Mouse (Mus musculus): ENCODE measurements around the gene Htra2.

Gene Htra2

DNA sequence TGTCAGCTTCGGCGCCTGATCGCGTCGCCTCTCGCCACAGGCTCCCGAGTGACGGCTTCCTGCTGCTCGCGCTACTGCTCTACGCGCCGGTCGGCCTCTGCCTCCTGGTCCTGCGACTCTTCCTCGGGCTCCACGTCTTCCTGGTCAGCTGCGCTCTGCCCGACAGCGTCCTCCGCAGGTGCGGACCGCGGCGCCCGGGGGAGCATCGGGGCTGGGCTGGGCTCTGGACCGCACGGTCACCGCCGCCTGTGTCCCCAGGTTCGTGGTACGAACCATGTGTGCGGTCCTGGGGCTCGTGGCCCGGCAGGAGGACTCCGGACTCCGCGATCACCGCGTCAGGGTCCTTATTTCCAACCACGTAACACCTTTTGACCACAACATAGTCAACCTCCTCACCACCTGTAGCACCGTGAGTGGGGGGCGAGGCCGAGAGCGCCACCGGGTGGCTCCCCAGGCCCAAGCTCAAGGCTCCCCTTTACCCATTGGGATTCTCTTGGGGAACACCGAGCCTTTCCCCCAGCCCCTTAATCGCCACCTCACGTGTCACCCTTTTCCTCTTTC is at the start of gene Htra2:
Gene Htra2, minus strand, starts transcription at position 403 of the 561 bp plus-strand sequence.
- no peak for DNase-seq (ENCODE audit: low read depth)

DNA sequence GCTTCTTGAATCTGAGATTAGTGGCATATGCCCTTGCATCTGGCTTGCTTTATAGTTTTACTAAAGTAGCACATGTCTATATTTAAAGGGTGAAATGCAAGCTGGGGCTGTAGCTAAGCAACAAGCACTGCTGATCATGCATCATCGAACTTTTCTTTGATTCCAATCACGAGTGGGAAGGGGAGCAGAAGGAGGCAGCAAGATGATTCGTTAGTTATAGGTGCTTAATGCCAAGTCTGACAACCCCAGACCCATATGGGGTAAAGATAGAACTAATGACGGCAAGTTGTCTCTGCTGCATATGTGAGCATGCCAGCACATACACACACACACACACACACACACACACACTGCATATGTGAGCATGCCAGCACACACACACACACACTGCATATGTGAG is 49.1 kb upstream of the Htra2 start:
- no peak for DNase-seq (ENCODE audit: low read depth)

- no peak for DNase-seq (ENCODE audit: low read depth)
These were observed 48.1 kb upstream of the Htra2 start for GRCm38 (mm10) chr6:83103130-83103650.

DNA sequence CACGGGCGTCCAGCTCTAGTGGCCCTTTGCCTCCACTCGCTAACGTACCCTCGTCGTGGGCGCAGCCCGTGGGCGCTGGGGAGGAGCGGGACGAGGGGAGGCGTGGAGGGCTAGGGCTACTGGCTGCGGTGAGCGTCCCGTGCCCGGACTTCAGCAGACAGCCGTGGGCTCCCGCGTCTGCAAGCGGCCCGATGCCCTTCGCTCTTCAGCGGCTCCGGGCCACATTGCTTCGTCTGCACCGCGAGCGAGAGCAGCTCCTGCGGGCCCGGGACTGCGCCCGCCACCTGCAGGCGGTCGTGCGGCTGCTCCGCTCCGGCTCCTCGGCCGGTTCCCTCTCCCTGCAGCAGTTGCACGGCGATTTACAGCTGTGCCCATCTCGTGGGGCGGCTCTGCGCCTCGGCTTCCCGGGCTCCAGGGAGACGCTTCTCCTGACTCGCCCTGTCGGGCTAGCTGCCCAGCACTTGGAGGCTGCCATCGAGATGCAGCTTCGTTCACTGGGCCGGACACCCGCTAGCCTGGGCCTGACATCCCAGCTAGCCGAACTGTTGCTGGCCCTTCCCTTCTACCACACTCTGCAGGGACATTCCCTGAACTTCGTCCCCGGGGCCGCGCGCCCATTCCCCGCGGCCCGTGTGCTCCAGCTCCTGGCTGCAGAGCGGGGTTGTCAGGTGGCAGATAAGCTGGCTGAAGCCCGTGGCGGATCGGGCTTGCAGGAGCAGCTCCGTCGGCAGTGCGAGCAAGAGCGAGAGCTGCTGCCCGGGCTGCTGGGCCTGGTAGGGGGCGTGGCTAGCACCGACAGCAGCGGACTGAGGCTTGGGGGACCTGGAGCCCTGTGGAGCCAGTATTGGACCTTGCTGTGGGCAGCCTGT is 46.8 kb upstream of the Htra2 start:
- no peak for DNase-seq (ENCODE audit: low read depth)

- peak; percentile 75 for DNase-seq (ENCODE audit: low read depth)
These were observed 46.2 kb upstream of the Htra2 start, which contains the start of the genes Ccdc142 and Gm42688 for GRCm38 (mm10) chr6:83101316-83101687. Ccdc142 (plus strand) TSS chr6:83101601. Gm42688 (plus strand) TSS chr6:83101617.

GRCm38 (mm10) chr6:83098411-83098810 is 43.3 kb upstream of the Htra2 start:
- no peak for DNase-seq (ENCODE audit: low read depth)

- DNase-seq (ENCODE audit: low read depth) = no peak
These were observed 40.9 kb upstream of the Htra2 start for GRCm38 (mm10) chr6:83095968-83096367.

DNA sequence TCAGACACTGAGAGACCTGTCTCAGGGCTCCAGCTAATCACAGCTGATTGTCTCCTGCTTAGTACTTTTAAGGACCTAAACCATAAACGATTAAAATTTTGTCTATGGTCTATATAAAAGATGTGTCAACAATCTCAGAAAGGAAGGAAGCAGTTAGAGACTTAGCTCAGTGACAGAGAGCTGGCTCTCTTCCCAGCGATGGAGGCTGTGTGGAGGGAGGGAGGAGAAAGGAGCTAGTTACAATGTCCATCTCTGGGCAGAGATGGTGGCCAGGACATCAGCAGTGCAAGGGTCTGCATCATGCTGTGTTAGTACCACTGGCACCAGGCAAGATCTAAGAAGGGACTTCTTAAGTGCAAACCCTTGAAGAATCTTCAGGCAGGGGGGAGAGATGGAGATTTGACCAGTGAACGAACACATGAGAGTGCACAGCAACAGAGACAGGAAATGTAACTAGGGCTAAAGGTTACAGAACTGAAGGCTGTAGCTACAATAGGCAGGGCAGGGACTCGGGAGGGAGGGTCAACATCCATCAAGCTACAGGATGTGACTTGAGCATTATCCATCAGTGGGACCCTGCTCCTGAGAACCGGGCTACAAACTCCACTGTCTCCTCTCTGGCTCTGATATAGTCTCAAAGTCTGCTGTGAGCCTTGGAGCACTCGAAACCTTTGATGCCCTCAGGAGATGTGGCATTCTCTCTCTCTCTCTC is 37.5 kb upstream of the Htra2 start:
- no peak for DNase-seq (ENCODE audit: low read depth)

- no peak for DNase-seq (ENCODE audit: low read depth)
These were observed 32.8 kb upstream of the Htra2 start for GRCm38 (mm10) chr6:83087926-83088260.

DNA sequence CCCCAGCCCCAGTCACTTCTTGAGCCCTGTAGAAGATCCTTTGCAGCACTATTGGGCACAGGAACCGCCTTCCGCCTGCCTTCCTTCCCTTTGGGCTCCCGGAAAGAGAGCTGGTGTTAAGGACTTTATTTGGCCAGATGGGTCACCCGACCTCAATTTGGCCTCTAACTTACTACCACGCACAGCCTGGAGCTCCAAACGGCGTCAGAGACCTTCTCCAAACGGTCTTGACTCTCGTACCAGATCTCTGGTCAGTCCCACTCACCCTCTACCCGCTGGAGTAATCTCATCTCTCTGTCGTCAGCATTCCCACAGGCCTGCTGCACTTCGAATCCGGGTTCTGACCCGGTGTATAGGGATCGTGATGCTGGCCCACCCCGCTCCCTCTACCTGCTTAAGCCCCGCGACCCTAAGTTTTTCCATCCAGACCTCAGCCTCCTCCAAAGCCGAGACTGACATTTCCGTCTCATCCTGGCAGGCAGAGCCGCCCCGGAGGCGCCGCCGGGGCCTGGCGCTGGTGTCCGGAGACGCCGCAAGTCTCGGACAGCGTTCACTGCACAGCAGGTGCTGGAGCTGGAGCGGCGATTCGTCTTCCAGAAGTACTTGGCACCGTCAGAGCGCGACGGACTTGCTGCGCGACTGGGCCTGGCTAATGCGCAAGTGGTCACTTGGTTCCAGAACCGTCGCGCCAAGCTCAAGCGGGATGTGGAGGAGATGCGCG is 32.3 kb upstream of the Htra2 start:
- DNase-seq (ENCODE audit: low read depth) = no peak

GRCm38 (mm10) chr6:83086121-83087035 is 31.3 kb upstream of the Htra2 start, which contains the start of gene Lbx2:
Lbx2 (plus strand) TSS chr6:83086367.
- DNase-seq (ENCODE audit: low read depth) = no peak

DNA sequence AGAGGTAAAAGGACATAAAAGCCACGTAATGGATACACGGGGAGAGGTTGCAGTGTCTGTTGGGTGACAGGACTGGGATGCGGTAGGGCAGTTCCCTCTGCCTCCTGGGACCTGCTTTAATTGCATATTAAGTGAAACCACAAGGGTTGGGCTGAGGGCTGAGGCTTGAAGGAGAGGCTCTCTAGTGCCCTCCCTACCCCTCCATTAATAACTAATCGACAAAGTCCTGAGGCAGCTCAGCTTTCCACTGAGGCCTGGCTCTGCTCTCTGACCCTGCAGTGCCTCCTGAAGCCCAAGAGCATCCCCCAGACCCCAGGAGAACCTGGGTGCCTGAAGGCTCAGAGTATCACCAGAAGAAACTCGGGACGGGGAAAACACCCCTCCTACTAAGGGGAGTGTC is 29.4 kb upstream of the Htra2 start:
- DNase-seq (ENCODE audit: low read depth) = no peak

DNA sequence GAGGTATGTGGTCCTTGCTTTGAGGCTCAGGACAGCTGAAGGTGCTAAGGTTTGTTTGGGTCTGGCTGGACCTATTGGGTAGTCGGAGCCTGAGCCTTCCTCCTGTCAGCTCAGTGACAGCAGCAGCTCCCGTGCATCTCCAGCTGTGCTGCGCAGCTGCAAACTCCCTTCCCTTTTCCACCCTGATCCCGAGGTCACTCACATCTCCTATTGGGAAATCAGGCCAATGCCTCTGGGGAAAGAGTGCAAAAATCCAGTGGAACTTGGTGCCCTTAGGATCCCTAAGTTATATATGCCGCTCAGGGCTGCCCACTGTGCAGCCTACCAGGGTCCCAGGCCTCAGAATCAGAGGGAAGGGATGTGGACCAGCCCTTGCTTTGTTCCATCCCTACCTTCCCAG is 28.4 kb upstream of the Htra2 start:
- no peak for DNase-seq (ENCODE audit: low read depth)

- no peak for DNase-seq (ENCODE audit: low read depth)
These were observed 25.1 kb upstream of the Htra2 start for GRCm38 (mm10) chr6:83080210-83080609.

DNA sequence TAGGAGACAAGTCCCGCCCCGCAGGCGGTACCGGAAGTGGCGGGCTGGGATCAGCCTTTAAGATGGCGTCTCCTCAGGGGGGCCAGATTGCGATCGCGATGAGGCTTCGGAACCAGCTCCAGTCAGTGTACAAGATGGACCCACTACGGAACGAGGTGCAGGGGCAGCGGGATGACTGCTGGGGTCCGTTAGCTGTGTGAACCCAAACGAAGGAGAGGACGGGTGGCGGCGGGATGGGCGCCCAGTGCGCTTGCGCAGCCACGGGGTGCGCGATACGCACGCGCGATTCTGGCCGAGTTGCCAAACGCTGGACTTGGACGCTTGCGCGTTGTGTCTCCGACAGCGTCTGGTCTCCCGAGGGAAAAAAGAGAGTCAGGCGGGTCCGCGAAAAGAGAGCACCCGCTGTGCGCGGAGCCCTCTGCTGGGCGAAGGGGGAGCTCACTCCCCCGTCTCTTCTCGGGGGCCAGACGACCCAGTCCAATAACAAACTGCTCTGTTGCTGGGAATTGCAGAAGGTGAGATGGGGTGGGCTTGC is 23.3 kb upstream of the Htra2 start:
- DNase-seq (ENCODE audit: low read depth) = peak; percentile 83

DNA sequence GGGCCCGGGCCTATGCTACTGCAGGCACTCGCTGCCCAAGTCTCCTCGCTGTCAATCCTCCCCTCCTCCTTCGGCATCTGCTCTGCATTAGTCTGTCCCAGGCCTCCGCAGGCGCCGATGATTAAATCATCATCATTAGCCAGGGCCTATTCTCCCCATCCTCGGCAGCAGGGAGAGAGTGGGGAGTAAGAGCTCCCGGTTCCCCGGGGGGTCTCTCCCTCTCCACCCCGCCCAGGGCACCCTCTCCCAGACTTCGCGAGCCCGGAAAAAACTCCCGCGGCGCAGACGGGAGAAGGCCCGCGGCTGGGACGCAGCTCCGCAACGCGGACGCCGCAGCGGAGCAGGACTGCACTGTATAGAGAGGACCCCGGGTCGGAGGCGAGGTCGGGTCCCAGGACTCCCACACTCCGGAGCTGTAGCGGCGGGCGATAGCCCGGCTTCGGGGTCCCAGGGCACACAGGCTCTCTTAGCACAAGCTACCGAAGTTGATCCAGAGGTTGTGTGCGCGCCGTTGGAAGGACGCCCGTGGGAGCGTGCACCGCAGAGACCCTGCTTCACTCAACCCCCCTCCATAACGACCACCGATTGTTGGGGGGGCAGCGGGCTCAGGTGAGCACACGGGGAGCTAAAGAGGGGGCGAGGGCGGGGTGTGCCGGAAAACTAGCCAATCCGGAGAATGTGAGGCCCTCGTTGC is 22.7 kb upstream of the Htra2 start, which contains the start of gene Pcgf1:
Gene Pcgf1, plus strand, starts transcription at position 240 of the 694 bp plus-strand sequence.
- peak; percentile 98 for DNase-seq (ENCODE audit: low read depth)

GRCm38 (mm10) chr6:83074979-83075378 is 19.9 kb upstream of the Htra2 start:
- no peak for DNase-seq (ENCODE audit: low read depth)

DNA sequence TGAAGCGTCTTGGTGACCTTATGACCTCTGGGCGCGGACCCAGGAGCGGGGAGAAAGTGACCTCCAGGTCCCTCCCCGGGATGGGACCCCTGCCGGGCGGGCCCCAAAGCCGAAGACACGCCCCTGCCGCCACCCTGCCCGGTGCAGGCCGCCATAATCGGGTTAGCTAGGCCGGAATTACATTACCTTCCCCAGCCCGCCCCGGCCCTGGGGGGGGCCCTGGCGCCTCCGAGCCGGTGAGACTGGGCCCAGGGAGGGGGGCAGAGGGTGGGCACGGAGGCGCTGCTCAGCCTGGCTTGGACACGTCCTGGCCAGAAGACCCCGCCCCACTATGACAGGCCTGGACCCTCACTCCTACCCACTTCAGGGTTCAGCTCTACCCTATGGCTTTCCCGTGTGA is 16.1 kb upstream of the Htra2 start:
- no peak for DNase-seq (ENCODE audit: low read depth)

- no peak for DNase-seq (ENCODE audit: low read depth)
These were observed 15.5 kb upstream of the Htra2 start for GRCm38 (mm10) chr6:83070311-83071219.

DNA sequence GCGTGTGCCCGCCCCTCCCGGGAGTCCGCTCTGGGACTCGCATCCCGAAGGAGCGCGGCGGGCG is 15.0 kb upstream of the Htra2 start, which contains the start of gene Tlx2:
Gene Tlx2, minus strand, starts transcription at position 47 of the 64 bp plus-strand sequence.
- no peak for DNase-seq (ENCODE audit: low read depth)
